Mouse (Mus musculus): ENCODE data around the gene Sult3a2.
"Not testable (repeated sequence)": the region's sequence is repeated elsewhere in the genome, so short reads cannot be mapped to it uniquely, and the experiment has no call there.

Sult3a2 gene

GRCm38 (mm10) chr10:33786604-33787003 lies at the start of gene Sult3a2:
TSS of gene Sult3a2 (minus strand) at chr10:33786704.
- DNase-seq (ENCODE audit: low spot score in 2 of 2), result no peak

DNA sequence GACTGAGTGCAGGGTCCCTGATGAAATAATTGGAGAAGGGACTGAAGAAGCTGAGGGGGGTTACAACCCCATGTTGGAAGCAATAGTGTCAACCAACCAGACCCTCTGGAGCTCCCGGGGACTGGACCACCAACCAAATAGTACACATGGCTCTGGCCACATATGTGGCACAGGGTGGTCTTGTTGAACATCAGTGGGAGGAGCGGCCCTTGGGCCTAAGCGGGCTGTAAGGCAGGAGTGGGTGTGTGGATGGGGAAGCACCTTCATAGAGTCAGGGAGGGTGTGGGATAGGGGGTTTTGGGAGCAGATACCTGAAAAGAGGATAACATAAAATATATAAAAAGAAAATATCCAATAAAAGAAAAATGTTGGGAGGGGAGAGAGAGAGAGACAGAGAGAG lies 34.4 kb upstream of the Sult3a2 start:
- no peak for DNase-seq (ENCODE audit: low spot score in 2 of 2)

- no peak for DNase-seq (ENCODE audit: low spot score in 2 of 2)
Measured at GRCm38 (mm10) chr10:33816923-33817322, 30.4 kb upstream of the Sult3a2 start.

DNA sequence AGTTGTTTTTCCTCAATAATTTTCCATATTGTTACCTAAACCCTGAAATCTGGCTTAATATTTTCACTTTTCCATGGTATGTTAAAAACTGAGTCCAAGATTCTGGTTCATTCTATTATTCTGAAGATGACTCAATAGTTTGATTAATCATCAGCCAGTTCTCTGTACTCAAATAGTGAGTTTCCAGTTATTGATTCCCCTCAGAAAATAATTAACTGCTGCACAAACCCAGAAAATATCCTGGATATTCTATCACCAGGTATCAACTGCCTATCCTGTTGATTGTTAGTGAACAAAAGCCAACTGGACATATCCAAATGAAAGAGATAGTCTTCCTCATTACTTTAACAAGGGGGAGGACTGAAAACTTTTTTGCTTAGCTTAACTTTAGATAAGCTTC lies 27.8 kb upstream of the Sult3a2 start:
- DNase-seq (ENCODE audit: low spot score in 2 of 2), result no peak

- DNase-seq (ENCODE audit: low spot score in 2 of 2), result no peak
Measured at GRCm38 (mm10) chr10:33811807-33812206, 25.3 kb upstream of the Sult3a2 start.

DNA sequence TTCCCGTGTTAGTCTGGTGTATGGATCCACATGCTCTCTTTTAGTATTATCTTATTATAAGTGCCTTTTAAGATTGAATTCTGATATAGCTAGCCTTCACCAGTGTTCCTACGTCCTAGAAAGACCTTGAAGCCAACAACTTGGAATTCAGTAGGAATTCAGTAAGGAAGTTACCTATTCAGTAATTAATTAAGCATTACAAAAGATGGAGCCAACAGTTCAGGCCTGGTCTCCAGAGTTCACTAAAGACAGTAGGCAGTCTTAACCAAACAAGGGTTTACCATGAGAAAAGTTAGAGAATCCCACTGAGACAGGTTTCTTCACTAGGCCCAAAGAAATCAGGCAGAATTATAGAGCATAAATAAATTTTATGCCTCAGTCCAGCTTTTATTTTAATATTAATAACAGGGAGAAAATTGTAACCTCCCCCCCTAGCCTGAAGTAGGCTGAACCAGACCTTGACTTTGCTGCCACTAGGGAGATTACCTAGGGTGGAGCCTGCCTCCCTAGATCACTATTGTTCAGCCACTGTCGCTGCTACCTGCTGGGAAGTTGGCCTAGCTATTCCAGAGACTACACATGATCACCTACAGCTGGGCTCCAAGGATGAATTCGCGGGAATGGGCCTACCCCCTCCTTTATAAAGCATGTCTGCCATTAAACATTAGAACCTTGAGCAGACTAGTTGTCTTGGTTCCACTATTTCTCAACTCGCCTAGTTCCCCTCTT lies 10.9 kb upstream of the Sult3a2 start:
- not testable (repeated sequence) for DNase-seq (ENCODE audit: low spot score in 2 of 2)

GRCm38 (mm10) chr10:33796269-33796915 lies 9.9 kb upstream of the Sult3a2 start:
- not testable (repeated sequence) for DNase-seq (ENCODE audit: low spot score in 2 of 2)

DNA sequence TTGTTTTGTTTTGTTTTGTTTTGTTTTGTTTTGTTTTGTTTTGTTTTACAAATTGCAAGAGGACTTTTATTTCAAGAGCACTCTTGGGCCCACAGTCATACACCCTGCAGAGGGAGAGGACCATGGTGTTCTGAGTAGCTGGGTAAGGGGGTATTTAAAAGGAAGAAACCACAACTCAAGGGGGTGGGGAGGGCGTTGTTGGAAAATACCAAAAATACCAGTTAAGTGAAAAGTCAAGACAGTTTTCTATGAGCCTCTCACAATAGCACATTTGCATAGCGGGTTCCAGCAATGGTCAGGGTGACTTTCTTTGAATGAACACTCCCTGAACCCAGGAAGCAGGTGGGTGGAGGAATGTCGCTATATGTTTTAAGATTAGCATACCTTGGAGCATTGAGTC lies 5.7 kb upstream of the Sult3a2 start:
- DNase-seq (ENCODE audit: low spot score in 2 of 2), result not testable (repeated sequence)

GRCm38 (mm10) chr10:33787541-33787940 lies 1.0 kb upstream of the Sult3a2 start:
- no peak for DNase-seq (ENCODE audit: low spot score in 2 of 2)

DNA sequence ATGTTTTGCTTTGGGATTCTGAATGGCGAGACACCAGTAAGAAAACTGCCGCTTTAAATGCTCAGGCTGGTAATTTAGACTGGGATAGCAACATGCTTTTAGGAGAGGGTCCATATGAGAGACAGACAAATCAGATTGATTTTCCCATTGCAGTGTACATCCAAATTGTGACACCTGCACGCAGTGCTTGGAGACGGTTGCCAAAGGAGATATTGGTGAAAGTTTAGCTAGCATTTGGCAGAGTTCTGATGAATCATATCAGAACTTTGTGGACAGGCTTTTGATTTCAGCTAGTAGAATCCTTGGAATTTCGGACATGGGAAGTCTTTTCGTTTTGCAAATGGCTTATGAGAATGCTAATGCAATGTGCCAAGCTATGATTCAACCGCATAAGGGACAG lies 51.3 kb downstream of the Sult3a2 start:
- DNase-seq (ENCODE audit: low spot score in 2 of 2), result not testable (repeated sequence)

GRCm38 (mm10) chr10:33733241-33733640 lies 53.3 kb downstream of the Sult3a2 start:
- DNase-seq (ENCODE audit: low spot score in 2 of 2), result no peak

DNA sequence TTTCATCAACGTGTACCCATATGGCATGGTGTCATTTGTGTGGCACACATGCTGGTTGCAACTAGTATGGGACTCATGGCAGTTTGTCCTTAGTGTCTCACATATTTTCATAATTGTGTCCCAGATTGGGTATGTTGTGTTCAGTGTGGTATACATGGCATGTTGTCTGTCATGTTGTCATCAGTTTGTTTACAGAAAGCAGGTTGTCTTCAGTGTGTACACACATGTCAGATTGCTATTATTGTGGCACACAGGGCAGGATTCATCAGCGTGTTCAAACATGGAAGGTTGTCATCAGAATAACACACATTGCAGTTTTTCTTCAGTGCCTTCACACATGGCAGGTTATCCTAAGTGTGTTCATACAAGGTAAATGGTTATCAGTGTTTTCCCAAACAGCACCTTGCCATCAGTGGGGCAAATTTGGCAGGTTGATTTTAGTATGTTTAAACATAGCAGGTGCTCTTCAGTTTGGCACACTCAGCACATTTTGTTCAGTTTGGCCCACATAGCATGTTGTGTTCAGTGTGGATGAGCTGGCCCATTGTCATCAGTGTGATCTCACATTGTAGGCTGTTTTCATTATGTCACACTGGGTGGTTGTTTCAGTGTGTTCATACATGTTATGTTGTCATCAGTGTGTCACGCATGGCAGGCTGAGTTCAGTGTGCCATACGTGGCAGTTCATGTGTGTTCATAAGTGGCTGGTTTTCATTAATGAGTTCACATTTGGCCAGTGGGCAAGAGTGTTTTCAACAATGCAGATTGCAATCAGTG lies 53.9 kb downstream of the Sult3a2 start:
- DNase-seq (ENCODE audit: low spot score in 2 of 2), result no peak

DNA sequence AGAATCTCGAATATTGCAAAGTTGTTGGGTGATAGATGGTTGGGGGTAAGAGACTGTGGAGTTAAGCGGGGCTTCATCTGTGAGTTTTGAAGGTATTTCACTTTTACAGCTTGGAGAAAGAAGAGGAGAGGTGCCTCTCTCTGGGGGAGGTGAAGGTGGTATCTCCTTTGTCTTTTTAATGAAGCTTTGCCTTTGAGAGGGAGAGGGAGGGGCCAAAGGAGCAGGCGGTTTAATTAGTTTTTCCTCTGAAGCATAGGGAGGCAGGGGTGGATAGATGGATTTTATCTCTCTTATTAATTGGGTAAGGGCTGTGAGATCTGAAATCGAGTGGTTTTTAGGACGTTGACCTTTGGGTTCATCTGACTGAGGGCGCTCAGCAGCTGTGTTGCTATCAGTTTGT lies 62.7 kb downstream of the Sult3a2 start:
- DNase-seq (ENCODE audit: low spot score in 2 of 2), result no peak

GRCm38 (mm10) chr10:33721827-33722438 lies 64.6 kb downstream of the Sult3a2 start:
- DNase-seq (ENCODE audit: low spot score in 2 of 2), result no peak
